Mouse (Mus musculus) heart, embryonic 11.5 days (tissue): ENCODE data around the gene Ampd3. TPM values are rescaled to one million over a fixed set of nuclear protein-coding genes. Genes with fewer than 3 reads are reported as not detected.

Source experiments
- ATAC-seq: fragments of 200-750 bp; cut with Nextera tagmentation; replicated peaks from 2 replicates; pipeline ENCODE4 v1.8.0; 2017; ENCODE audit warnings: moderate library complexity; ENCODE audit not compliant: insufficient number of reproducible peaks, low FRiP score, low TSS enrichment
- H3K27ac ChIP-seq: fragments of 300-500 bp; sonication (generic); 2 replicates; pipeline ENCODE4 v1.5.1; 2014; ENCODE audit warnings: mild to moderate bottlenecking, low read depth, low read length
- H3K27me3 ChIP-seq: fragments of 300-500 bp; sonication (generic); 2 replicates; pipeline ENCODE4 v1.6.1; 2014; ENCODE audit warnings: mild to moderate bottlenecking, low read length, mixed read lengths; ENCODE audit not compliant: control insufficient read depth, insufficient read depth
- H3K36me3 ChIP-seq: fragments of 300-500 bp; sonication (generic); 2 replicates; pipeline ENCODE4 v1.6.1; 2014; ENCODE audit warnings: mild to moderate bottlenecking, low read length, moderate library complexity, mixed read lengths; ENCODE audit not compliant: control insufficient read depth, insufficient read depth
- H3K4me1 ChIP-seq: fragments of 300-500 bp; sonication (generic); 2 replicates; pipeline ENCODE4 v1.6.1; 2014; ENCODE audit warnings: low read length; ENCODE audit not compliant: control insufficient read depth, insufficient read depth
- H3K4me2 ChIP-seq: fragments of 300-500 bp; sonication (generic); 2 replicates; pipeline ENCODE4 v1.6.1; 2014; ENCODE audit warnings: mild to moderate bottlenecking, moderate library complexity
- H3K4me3 ChIP-seq: fragments of 300-500 bp; sonication (generic); 2 replicates; pipeline ENCODE4 v1.5.1; 2014; ENCODE audit warnings: low read depth, low read length
- H3K9ac ChIP-seq: fragments of 300-500 bp; sonication (generic); 2 replicates; pipeline ENCODE4 v1.6.1; 2014; ENCODE audit warnings: mild to moderate bottlenecking, low read depth, low read length, moderate library complexity
- H3K9me3 ChIP-seq: fragments of 300-500 bp; sonication (generic); replicated peaks from 2 replicates; pipeline ENCODE4 v1.6.1; 2016; ENCODE audit warnings: low read length; ENCODE audit not compliant: control insufficient read depth
- WGBS: fragments of 180-500 bp; shearing (Covaris S2); extraction: QIAGEN DNeasy Blood & Tissue Kit; methylation state at CpG from one replicate; pipeline ENCODE4 v1.1.7; 2014; ENCODE audit not compliant: insufficient replicate concordance; 5-methylcytosine and 5-hydroxymethylcytosine counted together
- polyA plus RNA-seq: library from polyadenylated mRNA; unstranded; fragments of >200 nt; fragmentation: Nextera tagmentation; extraction: Ambion mirVana; gene quantifications from 2 replicates; pipeline ENCODE4 v1.2.1, GENCODE M21; 2014

Gene Ampd3
- polyA plus RNA-seq, 1 experiment from 2014 or later: 8.9 TPM

- Histone ChIP-seq H3K4me2 (no peak overlapping the region), H3K9ac (no peak overlapping the region), H3K27me3 (no peaks in the 10 kb centered on the region), H3K4me1 (peaks cover 12% of the 10 kb centered on the region), H3K9me3 (no peaks in the 10 kb centered on the region), H3K36me3 (no peaks in the 10 kb centered on the region), H3K4me3 (no peak overlapping the region), H3K27ac (no peak overlapping the region)
- ATAC-seq: 0 out of 2 replicates have a peak, but pooled peaks have one; percentile 23
- WGBS: 34% methylated on average over 7 of the region's 7 CpGs
These were observed 14.1 kb downstream of the Ampd3 start for GRCm38 (mm10) chr7:110782135-110782534.

GRCm38 (mm10) chr7:110782845-110783478, 15.0 kb downstream of the Ampd3 start:
- H3K4me3 ChIP-seq: no peak overlapping the region
- no peak overlapping the region for H3K27ac ChIP-seq
- no peaks in the 10 kb centered on the region for H3K9me3 ChIP-seq
- no peak overlapping the region for H3K9ac ChIP-seq
- no peak for ATAC-seq
- peaks cover 12% of the 10 kb centered on the region for H3K4me1 ChIP-seq
- H3K4me2 ChIP-seq: no peak overlapping the region
- H3K36me3 ChIP-seq: no peaks in the 10 kb centered on the region
- no peaks in the 10 kb centered on the region for H3K27me3 ChIP-seq
- 45% methylated on average over 10 of the region's 10 CpGs for WGBS

- Histone ChIP-seq H3K4me1 (peaks cover 12% of the 10 kb centered on the region), H3K27ac (no peak overlapping the region)
- ATAC-seq: no peak
These were observed 17.0 kb downstream of the Ampd3 start for GRCm38 (mm10) chr7:110784965-110785364.

GRCm38 (mm10) chr7:110785741-110786146, 17.7 kb downstream of the Ampd3 start:
- H3K4me2 ChIP-seq: no peak overlapping the region
- no peaks in the 10 kb centered on the region for H3K27me3 ChIP-seq
- no peaks in the 10 kb centered on the region for H3K9me3 ChIP-seq
- 63% methylated on average over 3 of the region's 3 CpGs for WGBS
- ATAC-seq: no peak
- no peaks in the 10 kb centered on the region for H3K36me3 ChIP-seq
- no peak overlapping the region for H3K9ac ChIP-seq
- H3K27ac ChIP-seq: no peak overlapping the region
- H3K4me1 ChIP-seq: peaks cover 12% of the 10 kb centered on the region
- H3K4me3 ChIP-seq: no peak overlapping the region

More at GRCm38 (mm10) chr7:110784965-110785364, 17.0 kb downstream of the Ampd3 start:
- Histone ChIP-seq H3K4me2 (no peak overlapping the region), H3K9me3 (no peaks in the 10 kb centered on the region), H3K36me3 (no peaks in the 10 kb centered on the region), H3K4me3 (no peak overlapping the region), H3K27me3 (no peaks in the 10 kb centered on the region), H3K9ac (no peak overlapping the region)
- WGBS: 61% methylated on average over 8 of the region's 8 CpGs

GRCm38 (mm10) chr7:110787310-110787709, 19.3 kb downstream of the Ampd3 start:
- WGBS: 55% methylated on average over 6 of the region's 6 CpGs
- no peaks in the 10 kb centered on the region for H3K27me3 ChIP-seq
- ATAC-seq: no peak
- H3K36me3 ChIP-seq: no peaks in the 10 kb centered on the region
- H3K4me3 ChIP-seq: no peak overlapping the region
- peaks cover 7% of the 10 kb centered on the region for H3K4me1 ChIP-seq
- no peaks in the 10 kb centered on the region for H3K9me3 ChIP-seq
- H3K27ac ChIP-seq: no peak overlapping the region
- H3K9ac ChIP-seq: no peak overlapping the region
- H3K4me2 ChIP-seq: no peak overlapping the region

GRCm38 (mm10) chr7:110790878-110791277, 22.9 kb downstream of the Ampd3 start:
- no peaks in the 10 kb centered on the region for H3K4me1 ChIP-seq
- 70% methylated on average over 8 of the region's 8 CpGs for WGBS
- ATAC-seq: no peak
- no peak overlapping the region for H3K4me2 ChIP-seq
- no peak overlapping the region for H3K27ac ChIP-seq
- H3K9ac ChIP-seq: no peak overlapping the region
- H3K27me3 ChIP-seq: no peaks in the 10 kb centered on the region
- H3K4me3 ChIP-seq: no peak overlapping the region
- H3K9me3 ChIP-seq: no peaks in the 10 kb centered on the region
- H3K36me3 ChIP-seq: no peaks in the 10 kb centered on the region

GRCm38 (mm10) chr7:110792201-110792600, 24.2 kb downstream of the Ampd3 start:
- no peak overlapping the region for H3K4me2 ChIP-seq
- no peaks in the 10 kb centered on the region for H3K36me3 ChIP-seq
- H3K9me3 ChIP-seq: no peaks in the 10 kb centered on the region
- H3K4me3 ChIP-seq: no peak overlapping the region
- H3K4me1 ChIP-seq: no peaks in the 10 kb centered on the region
- H3K27ac ChIP-seq: no peak overlapping the region
- H3K27me3 ChIP-seq: no peaks in the 10 kb centered on the region
- no peak for ATAC-seq
- WGBS: 83% methylated on average over 5 of the region's 5 CpGs
- no peak overlapping the region for H3K9ac ChIP-seq

- no peak overlapping the region for H3K4me2 ChIP-seq
- H3K4me3 ChIP-seq: no peak overlapping the region
- H3K36me3 ChIP-seq: no peaks in the 10 kb centered on the region
- no peaks in the 10 kb centered on the region for H3K27me3 ChIP-seq
- ATAC-seq: no peak
- no peaks in the 10 kb centered on the region for H3K4me1 ChIP-seq
- no peak overlapping the region for H3K9ac ChIP-seq
- H3K27ac ChIP-seq: no peak overlapping the region
- 79% methylated on average over 2 of the region's 2 CpGs for WGBS
- H3K9me3 ChIP-seq: no peaks in the 10 kb centered on the region
These were observed 24.8 kb downstream of the Ampd3 start for GRCm38 (mm10) chr7:110792834-110793233.

- H3K27ac ChIP-seq: no peak overlapping the region
These were observed 26.7 kb downstream of the Ampd3 start for GRCm38 (mm10) chr7:110794722-110795121.

More at GRCm38 (mm10) chr7:110794722-110795121, 26.7 kb downstream of the Ampd3 start:
- Histone ChIP-seq H3K36me3 (no peaks in the 10 kb centered on the region), H3K9me3 (no peaks in the 10 kb centered on the region), H3K9ac (no peak overlapping the region), H3K27me3 (no peaks in the 10 kb centered on the region), H3K4me1 (no peaks in the 10 kb centered on the region), H3K4me3 (no peak overlapping the region), H3K4me2 (no peak overlapping the region)
- ATAC-seq: no peak
- 72% methylated on average over 4 of the region's 4 CpGs for WGBS
